In genomic region chr5:96554940-96555679, GRCm38 (mm10) we compare ENCODE assay signal across 19 mouse cellular contexts.
DNase-seq lines count a peak whose midpoint lies in the region; ATAC-seq and TF ChIP-seq lines count a peak whose summit lies in the region.
"Had no signal": no experiment of that assay in that cellular context is flagged by ENCODE, and none has a peak within 500 bp of the region (broad histone marks: within the 10 kb centered on the region; RNA-seq: fewer than 3 reads in every experiment).

No protein-coding gene starts in this region.

- WGBS in forebrain, postnatal 0 days: 88% methylated on average over 12 of the region's 12 CpGs
- 89% methylated on average over 12 of the region's 12 CpGs for WGBS in forebrain, embryonic 12.5 days
- WGBS in midbrain, embryonic 14.5 days: 75% methylated on average over 12 of the region's 12 CpGs
- WGBS in midbrain, embryonic 11.5 days: 87% methylated on average over 12 of the region's 12 CpGs
- 59% methylated on average over 12 of the region's 12 CpGs for WGBS in kidney, embryonic 16.5 days

- ATAC-seq in forebrain, postnatal 0 days: peak; percentile 65
- ATAC-seq in forebrain, embryonic 12.5 days (ENCODE audit: low FRiP score): no peak
- ATAC-seq in midbrain, embryonic 14.5 days (ENCODE audit: low FRiP score, low TSS enrichment): 0 out of 2 replicates have a peak, but pooled peaks have one; percentile 17
- ATAC-seq in midbrain, embryonic 11.5 days (ENCODE audit: low FRiP score): no peak
- peak; percentile 62 for ATAC-seq in kidney, embryonic 16.5 days (ENCODE audit: low FRiP score, low TSS enrichment)
- ATAC-seq: forebrain, embryonic 13.5 days; liver, embryonic 12.5 days had no signal

- H3K4me3 ChIP-seq in forebrain, postnatal 0 days (ENCODE audit: low read depth, low read length): no peak overlapping the region
- no peak overlapping the region for H3K4me3 ChIP-seq in forebrain, embryonic 12.5 days (replicated peaks)
- no peak overlapping the region for H3K4me3 ChIP-seq in midbrain, embryonic 14.5 days (replicated peaks; ENCODE audit: low read depth, low read length)
- H3K4me3 ChIP-seq in midbrain, embryonic 11.5 days (ENCODE audit: low read depth, low read length): no peak overlapping the region
- no peak overlapping the region for H3K4me3 ChIP-seq in kidney, embryonic 16.5 days (ENCODE audit: low read length)
- H3K4me3 ChIP-seq: forebrain, embryonic 13.5 days; heart, embryonic 10.5 days; hindbrain, embryonic 12.5 days; limb, embryonic 12.5 days; liver, embryonic 12.5 days; midbrain, embryonic 12.5 days; neural tube, embryonic 13.5 days had no signal

- no peak overlapping the region for H3K9ac ChIP-seq in forebrain, postnatal 0 days
- H3K9ac ChIP-seq in forebrain, embryonic 12.5 days: no peak overlapping the region
- no peak overlapping the region for H3K9ac ChIP-seq in midbrain, embryonic 14.5 days (replicated peaks; ENCODE audit: low read length)
- no peak overlapping the region for H3K9ac ChIP-seq in midbrain, embryonic 11.5 days (ENCODE audit: low read length)
- H3K9ac ChIP-seq in kidney, embryonic 16.5 days (replicated peaks; ENCODE audit: low read length): no peak overlapping the region
- H3K9ac ChIP-seq: forebrain, embryonic 13.5 days; hindbrain, embryonic 12.5 days; limb, embryonic 12.5 days; liver, embryonic 12.5 days; midbrain, embryonic 12.5 days; neural tube, embryonic 13.5 days had no signal

- H3K4me1 ChIP-seq in forebrain, postnatal 0 days (ENCODE audit: insufficient read depth): 0 out of 2 replicates have a peak, but pooled peaks cover 4% of the 10 kb centered on the region
- H3K4me1 ChIP-seq in forebrain, embryonic 12.5 days: peaks cover 7% of the 10 kb centered on the region; the same call in 1 of the 2 replicates
- H3K4me1 ChIP-seq in midbrain, embryonic 14.5 days (ENCODE audit: control insufficient read depth, insufficient read depth, low read length): peaks cover 12% of the 10 kb centered on the region; the same call in 1 of the 2 replicates
- no peaks in the 10 kb centered on the region; the same call in 1 of the 2 replicates for H3K4me1 ChIP-seq in midbrain, embryonic 11.5 days (ENCODE audit: control insufficient read depth, insufficient read depth, low read length)
- no peaks in the 10 kb centered on the region; the same call in 1 of the 2 replicates for H3K4me1 ChIP-seq in kidney, embryonic 16.5 days (ENCODE audit: insufficient read depth, low read length)
- H3K4me1 ChIP-seq: limb, embryonic 12.5 days; liver, embryonic 12.5 days had no signal

- no peaks in the 10 kb centered on the region for H3K27me3 ChIP-seq in forebrain, postnatal 0 days (ENCODE audit: insufficient read depth, low read length)
- no peaks in the 10 kb centered on the region for H3K27me3 ChIP-seq in forebrain, embryonic 12.5 days
- no peaks in the 10 kb centered on the region for H3K27me3 ChIP-seq in midbrain, embryonic 14.5 days (ENCODE audit: control insufficient read depth, insufficient read depth, low read length)
- no peaks in the 10 kb centered on the region for H3K27me3 ChIP-seq in midbrain, embryonic 11.5 days (ENCODE audit: control insufficient read depth, insufficient read depth, low read length)
- H3K27me3 ChIP-seq in kidney, embryonic 16.5 days (ENCODE audit: insufficient read depth, low read length): no peaks in the 10 kb centered on the region
- H3K27me3 ChIP-seq: forebrain, embryonic 13.5 days; hindbrain, embryonic 12.5 days; limb, embryonic 12.5 days; liver, embryonic 12.5 days; midbrain, embryonic 12.5 days; neural tube, embryonic 13.5 days had no signal

- DNase-seq in forebrain, postnatal 0 days: no peak
- DNase-seq in midbrain, embryonic 14.5 days: no peak
- DNase-seq in midbrain, embryonic 11.5 days (ENCODE audit: low spot score, missing footprints): no peak
- DNase-seq in thymus, postnatal 25 days: no peak
- no peak for DNase-seq in ovary, adult 18-20 months (ENCODE audit: low spot score)
- DNase-seq: cerebellum, adult 11 months; cerebellum, postnatal 36 days; lung, adult 2 months; lung, postnatal 4 days; right cerebral cortex, postnatal 14 days had no signal

- no peaks in the 10 kb centered on the region for H3K36me3 ChIP-seq in forebrain, postnatal 0 days (ENCODE audit: insufficient read depth)
- peaks cover 5% of the 10 kb centered on the region; the same call in 1 of the 2 replicates for H3K36me3 ChIP-seq in forebrain, embryonic 12.5 days (replicated peaks)
- H3K36me3 ChIP-seq in midbrain, embryonic 14.5 days (ENCODE audit: control insufficient read depth, insufficient read depth, low read length): no peaks in the 10 kb centered on the region
- no peaks in the 10 kb centered on the region for H3K36me3 ChIP-seq in midbrain, embryonic 11.5 days (ENCODE audit: control insufficient read depth, insufficient read depth, low read length)
- H3K36me3 ChIP-seq in kidney, embryonic 16.5 days (ENCODE audit: insufficient read depth, low read length): peaks cover 7% of the 10 kb centered on the region; the same call in 1 of the 2 replicates
- H3K36me3 ChIP-seq: hindbrain, embryonic 12.5 days; limb, embryonic 12.5 days; liver, embryonic 12.5 days; midbrain, embryonic 12.5 days; neural tube, embryonic 13.5 days had no signal

- no peak overlapping the region for H3K4me2 ChIP-seq in forebrain, postnatal 0 days (ENCODE audit: low read depth)
- no peak overlapping the region for H3K4me2 ChIP-seq in forebrain, embryonic 12.5 days
- H3K4me2 ChIP-seq in midbrain, embryonic 14.5 days (ENCODE audit: low read length): no peak overlapping the region
- no peak overlapping the region for H3K4me2 ChIP-seq in midbrain, embryonic 11.5 days
- H3K4me2 ChIP-seq in kidney, embryonic 16.5 days (replicated peaks; ENCODE audit: low read depth, low read length): no peak overlapping the region
- H3K4me2 ChIP-seq: forebrain, embryonic 13.5 days; hindbrain, embryonic 12.5 days; limb, embryonic 12.5 days; liver, embryonic 12.5 days; midbrain, embryonic 12.5 days; neural tube, embryonic 13.5 days had no signal

- H3K27ac ChIP-seq in forebrain, postnatal 0 days (ENCODE audit: low read depth, low read length): no peak overlapping the region
- H3K27ac ChIP-seq in forebrain, embryonic 12.5 days: no peak overlapping the region
- no peak overlapping the region for H3K27ac ChIP-seq in midbrain, embryonic 14.5 days (replicated peaks; ENCODE audit: low read depth, low read length)
- no peak overlapping the region for H3K27ac ChIP-seq in midbrain, embryonic 11.5 days (ENCODE audit: low read depth, low read length)
- no peak overlapping the region for H3K27ac ChIP-seq in kidney, embryonic 16.5 days (ENCODE audit: low read length)
- H3K27ac ChIP-seq: forebrain, embryonic 13.5 days; heart, embryonic 10.5 days; hindbrain, embryonic 12.5 days; limb, embryonic 12.5 days; liver, embryonic 12.5 days; midbrain, embryonic 12.5 days; neural tube, embryonic 13.5 days had no signal

- TF ChIP-seq CTCF in forebrain, postnatal 0 days (IDR thresholded peaks at IDR 0.05; ENCODE audit: low read depth): no peak

- no peaks in the 10 kb centered on the region for H3K9me3 ChIP-seq in forebrain, postnatal 0 days (ENCODE audit: low read length)
- no peaks in the 10 kb centered on the region for H3K9me3 ChIP-seq in forebrain, embryonic 12.5 days
- no peaks in the 10 kb centered on the region for H3K9me3 ChIP-seq in midbrain, embryonic 14.5 days (ENCODE audit: control insufficient read depth, low read length)
- no peaks in the 10 kb centered on the region for H3K9me3 ChIP-seq in midbrain, embryonic 11.5 days (ENCODE audit: control insufficient read depth, low read length)
- no peaks in the 10 kb centered on the region for H3K9me3 ChIP-seq in kidney, embryonic 16.5 days (ENCODE audit: low read length)
- H3K9me3 ChIP-seq: forebrain, embryonic 13.5 days; heart, embryonic 10.5 days; hindbrain, embryonic 12.5 days; limb, embryonic 12.5 days; liver, embryonic 12.5 days; midbrain, embryonic 12.5 days; neural tube, embryonic 13.5 days had no signal

Comparison
In these comparisons a context has a peak if more than half of its experiments do, and no peak if none do; other contexts are left out.
1. ATAC-seq: peak in forebrain, postnatal 0 days (single experiment), midbrain, embryonic 14.5 days (single experiment) and kidney, embryonic 16.5 days (single experiment); none in forebrain, embryonic 12.5 days (single experiment) and midbrain, embryonic 11.5 days (single experiment).